Mouse (Mus musculus) kidney, postnatal 0 days (tissue): ENCODE data around the gene Vangl1. TPM values are rescaled to one million over a fixed set of nuclear protein-coding genes. Genes with fewer than 3 reads are reported as not detected.
"Not testable (repeated sequence)": the region's sequence is repeated elsewhere in the genome, so short reads cannot be mapped to it uniquely, and the experiment has no call there.

Source experiments
- ATAC-seq: fragments of 200-750 bp; cut with Nextera tagmentation; replicated peaks from 2 replicates; pipeline ENCODE4 v1.8.0; 2017; ENCODE audit warnings: low read depth, moderate number of reproducible peaks, moderate TSS enrichment, moderate library complexity; ENCODE audit not compliant: low FRiP score
- DNase-seq: peaks from one replicate; pipeline ENCODE4 v3.0.0-alpha.2; 2016; ENCODE audit warnings: low spot score
- H3K27ac ChIP-seq: fragments of 300-500 bp; sonication (generic); 2 replicates; pipeline ENCODE4 v1.5.1; 2014; ENCODE audit warnings: mild to moderate bottlenecking
- H3K27me3 ChIP-seq: fragments of 300-500 bp; sonication (generic); 2 replicates; pipeline ENCODE4 v1.6.1; 2014; ENCODE audit warnings: low read length, mixed read lengths; ENCODE audit not compliant: insufficient read depth
- H3K36me3 ChIP-seq: fragments of 300-500 bp; sonication (generic); 2 replicates; pipeline ENCODE4 v1.6.1; 2014; ENCODE audit warnings: low read length, mixed read lengths; ENCODE audit not compliant: insufficient read depth
- H3K4me1 ChIP-seq: fragments of 300-500 bp; sonication (generic); replicated peaks from 2 replicates; pipeline ENCODE4 v1.6.1; 2014; ENCODE audit warnings: antibody characterized with exemption, low read length, mixed read lengths; ENCODE audit not compliant: insufficient read depth
- H3K4me2 ChIP-seq: fragments of 300-500 bp; sonication (generic); 2 replicates; pipeline ENCODE4 v1.6.1; 2014; ENCODE audit warnings: mild to moderate bottlenecking, low read length, moderate library complexity, mixed read lengths
- H3K4me3 ChIP-seq: fragments of 300-500 bp; sonication (generic); replicated peaks from 2 replicates; pipeline ENCODE4 v1.5.1; 2014; ENCODE audit warnings: low read depth, low read length
- H3K9ac ChIP-seq: fragments of 300-500 bp; sonication (generic); 2 replicates; pipeline ENCODE4 v1.6.1; 2014; ENCODE audit warnings: low read depth, low read length
- H3K9me3 ChIP-seq: fragments of 300-500 bp; sonication (generic); replicated peaks from 2 replicates; pipeline ENCODE4 v1.6.1; 2016; ENCODE audit warnings: low read length, inconsistent platforms, mixed read lengths
- CTCF ChIP-seq: IDR thresholded peaks from 2 replicates; pipeline ENCODE4 v1.5.1; 2016; ENCODE audit warnings: antibody characterized with exemption, low read depth, mild to moderate bottlenecking, moderate library complexity
- WGBS: fragments of 180-500 bp; shearing (Covaris S2); extraction: QIAGEN DNeasy Blood & Tissue Kit; methylation state at CpG from one replicate; pipeline ENCODE4 v1.1.7; 2014; 5-methylcytosine and 5-hydroxymethylcytosine counted together
- polyA plus RNA-seq: library from polyadenylated mRNA; unstranded; fragments of >200 nt; fragmentation: Nextera tagmentation; extraction: Ambion mirVana; gene quantifications from 2 replicates; pipeline ENCODE4 v1.2.1, GENCODE M21; 2015

Gene Vangl1
- polyA plus RNA-seq, 1 experiment from 2014 or later = 12.8 TPM

- Histone ChIP-seq H3K27me3 (no peaks in the 10 kb centered on the region), H3K27ac (no peak overlapping the region), H3K4me1 (no peaks in the 10 kb centered on the region), H3K9ac (no peak overlapping the region), H3K4me2 (no peak overlapping the region), H3K36me3 (no peaks in the 10 kb centered on the region), H3K9me3 (no peaks in the 10 kb centered on the region), H3K4me3 (no peak overlapping the region)
- ATAC-seq = no peak
- DNase-seq = no peak
- TF ChIP-seq CTCF = no peak
- 82% methylated on average over 15 of the region's 15 CpGs for WGBS
These were observed 7.8 kb upstream of the Vangl1 start for GRCm38 (mm10) chr3:102212336-102212735.

GRCm38 (mm10) chr3:102211340-102211739 is 6.8 kb upstream of the Vangl1 start:
- Histone ChIP-seq H3K9ac (no peak overlapping the region), H3K4me3 (no peak overlapping the region), H3K4me1 (no peaks in the 10 kb centered on the region), H3K27me3 (no peaks in the 10 kb centered on the region), H3K9me3 (no peaks in the 10 kb centered on the region), H3K36me3 (no peaks in the 10 kb centered on the region), H3K4me2 (no peak overlapping the region), H3K27ac (no peak overlapping the region)
- WGBS = 76% methylated on average over 2 of the region's 2 CpGs
- no peak for ATAC-seq
- no peak for DNase-seq
- no peak for TF ChIP-seq CTCF

- ATAC-seq (no peak), DNase-seq (no peak)
- H3K4me3 ChIP-seq = no peak overlapping the region
- TF ChIP-seq CTCF = peak; percentile 65
- no peaks in the 10 kb centered on the region for H3K27me3 ChIP-seq
- no peak overlapping the region for H3K9ac ChIP-seq
- H3K4me2 ChIP-seq = no peak overlapping the region
- no peaks in the 10 kb centered on the region for H3K36me3 ChIP-seq
- WGBS = 73% methylated on average over 3 of the region's 3 CpGs
- no peaks in the 10 kb centered on the region for H3K4me1 ChIP-seq
- no peak overlapping the region for H3K27ac ChIP-seq
- H3K9me3 ChIP-seq = no peaks in the 10 kb centered on the region
These were observed 6.3 kb upstream of the Vangl1 start for GRCm38 (mm10) chr3:102210775-102211174.

GRCm38 (mm10) chr3:102208861-102209260 is 4.4 kb upstream of the Vangl1 start:
- no peak for ATAC-seq
- no peak overlapping the region for H3K27ac ChIP-seq
- peaks cover 5% of the 10 kb centered on the region; the same call in 1 of the 2 replicates for H3K4me1 ChIP-seq
- 83% methylated on average over 6 of the region's 6 CpGs for WGBS
- DNase-seq = no peak
- TF ChIP-seq CTCF = no peak
- no peak overlapping the region for H3K4me2 ChIP-seq
- H3K36me3 ChIP-seq = no peaks in the 10 kb centered on the region
- H3K27me3 ChIP-seq = no peaks in the 10 kb centered on the region
- H3K4me3 ChIP-seq = no peak overlapping the region
- H3K9me3 ChIP-seq = no peaks in the 10 kb centered on the region
- no peak overlapping the region for H3K9ac ChIP-seq

- 17% methylated on average over 7 of the region's 7 CpGs for WGBS
- H3K9ac ChIP-seq = no peak overlapping the region
- no peak overlapping the region for H3K4me3 ChIP-seq
- no peaks in the 10 kb centered on the region for H3K27me3 ChIP-seq
- no peak for ATAC-seq
- no peaks in the 10 kb centered on the region for H3K9me3 ChIP-seq
- TF ChIP-seq CTCF = no peak
- H3K36me3 ChIP-seq = no peaks in the 10 kb centered on the region
- peak overlapping the region; percentile 89 for H3K4me2 ChIP-seq
- H3K4me1 ChIP-seq = peaks cover 8% of the 10 kb centered on the region; the same call in 1 of the 2 replicates
- H3K27ac ChIP-seq = no peak overlapping the region
- no peak for DNase-seq
These were observed 951 bp upstream of the Vangl1 start for GRCm38 (mm10) chr3:102205458-102205830.

- ATAC-seq (peak; percentile 25), DNase-seq (peak; percentile 50)
- 17% methylated on average over 12 of the region's 17 CpGs for whole genome bisulfite sequencing
- not testable (repeated sequence) for H3K27me3 ChIP-seq, H3K9me3 ChIP-seq, H3K27ac ChIP-seq, H3K36me3 ChIP-seq
- Histone ChIP-seq H3K4me3 (peak overlapping the region; percentile 60), H3K4me2 (peak overlapping the region; percentile 89), H3K4me1 (peaks cover 14% of the 10 kb centered on the region; the same call in 1 of the 2 replicates), H3K9ac (peak overlapping the region; percentile 78; the same call in 1 of the 2 replicates)
These were observed 403 bp upstream of the Vangl1 start for GRCm38 (mm10) chr3:102204734-102205457.
